Mouse (Mus musculus): ENCODE data around the gene Wdr83.

Gene Wdr83

GRCm38 (mm10) chr8:85034764-85035163 is 46.3 kb downstream of the Wdr83 start:
- DNase-seq: peak; percentile 64 to 77

DNA sequence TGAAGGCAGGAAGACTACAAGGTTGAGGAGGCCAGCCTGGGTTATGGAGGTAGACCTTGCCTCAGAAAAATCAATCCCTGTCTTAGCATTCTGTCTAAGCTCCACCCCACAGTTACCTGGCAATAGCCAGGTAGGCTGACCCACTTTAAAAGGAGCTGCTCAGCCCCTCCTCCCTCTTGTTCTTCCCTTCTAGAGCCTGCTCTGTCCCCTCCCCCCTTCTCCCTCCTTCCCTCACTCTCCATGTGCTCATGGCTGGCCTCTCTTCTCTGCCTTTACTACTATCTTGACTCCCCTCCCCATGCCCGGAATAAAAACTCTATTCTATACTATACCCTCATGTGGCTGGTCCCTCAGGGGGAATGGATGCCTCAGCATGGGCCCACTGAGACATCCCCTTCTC is 47.2 kb downstream of the Wdr83 start:
- DNase-seq: no peak

- DNase-seq: no peak
Observed at GRCm38 (mm10) chr8:85032622-85033311, 48.3 kb downstream of the Wdr83 start.

DNA sequence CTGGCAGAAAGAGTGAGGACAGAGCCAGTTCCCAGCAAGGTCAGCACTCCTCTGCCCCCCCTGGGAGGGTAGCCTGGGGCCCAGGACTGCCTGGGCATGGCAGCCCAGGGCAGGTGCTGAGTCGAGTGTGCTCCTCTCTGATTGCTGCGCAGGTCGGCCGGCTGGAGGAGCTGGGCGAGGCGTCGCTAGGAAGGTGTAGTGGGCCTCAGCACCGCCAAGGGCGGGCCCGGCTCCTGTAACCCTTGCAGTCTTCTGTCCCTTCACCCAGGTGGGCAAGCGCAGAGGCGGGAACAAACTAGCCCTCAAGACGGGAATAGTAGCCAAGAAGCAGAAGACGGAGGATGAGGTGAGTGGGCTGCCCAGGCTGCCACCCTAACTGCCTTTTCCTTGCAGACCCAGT is 51.8 kb downstream of the Wdr83 start:
- no peak for DNase-seq

DNA sequence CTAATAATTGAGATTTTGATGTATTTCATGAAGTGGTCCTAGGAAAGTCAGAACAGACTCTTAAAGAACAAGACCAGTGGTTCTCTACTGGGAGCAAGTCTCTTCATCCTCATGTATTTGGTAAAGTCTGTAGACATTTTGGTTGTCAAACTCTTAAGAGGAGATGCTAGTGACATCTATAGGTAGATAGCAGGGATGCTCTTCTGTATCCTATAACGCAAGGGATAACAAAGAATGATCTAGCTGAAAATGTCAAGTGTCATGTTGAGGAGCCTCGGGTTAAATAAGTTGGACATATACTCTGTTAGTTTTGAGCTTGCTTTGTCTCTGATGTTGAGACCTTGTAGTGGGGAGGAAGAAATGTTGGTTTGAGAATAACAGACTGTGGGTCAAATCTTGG is 53.2 kb downstream of the Wdr83 start:
- DNase-seq: no peak

DNA sequence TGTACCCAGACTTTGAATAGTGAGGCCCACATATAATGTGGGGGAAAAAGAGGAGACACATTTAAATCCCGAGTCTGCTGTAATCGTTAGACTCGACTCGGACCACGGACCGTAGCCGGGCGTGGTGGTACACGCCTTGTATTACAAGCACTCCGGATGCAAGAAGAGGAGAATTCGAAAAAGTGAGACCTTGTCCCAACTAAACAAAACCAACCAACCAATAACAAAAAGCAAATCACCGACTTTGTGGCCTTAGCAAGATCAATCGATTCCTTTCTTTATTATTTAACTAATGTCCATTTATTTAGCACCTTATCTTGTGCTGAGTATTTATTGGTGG is 53.6 kb downstream of the Wdr83 start:
- no peak for DNase-seq

GRCm38 (mm10) chr8:85026670-85027515 is 54.2 kb downstream of the Wdr83 start, which contains the start of gene Trir:
Gene Trir, plus strand, starts transcription at chr8:85026823.
- peak; percentile 91 to 94 for DNase-seq

GRCm38 (mm10) chr8:85025098-85025932 is 55.8 kb downstream of the Wdr83 start, which contains the start of gene Asna1:
Gene Asna1, minus strand, starts transcription at chr8:85025281.
- peak; percentile 54 to 82 for DNase-seq
